Mouse (Mus musculus) lung, postnatal 36 days (tissue): ENCODE data around the gene Krt76.

Source experiments
- DNase-seq: peaks from one replicate; pipeline ENCODE4 v3.0.0; 2022; ENCODE audit warnings: mixed read lengths

Krt76 gene

DNA sequence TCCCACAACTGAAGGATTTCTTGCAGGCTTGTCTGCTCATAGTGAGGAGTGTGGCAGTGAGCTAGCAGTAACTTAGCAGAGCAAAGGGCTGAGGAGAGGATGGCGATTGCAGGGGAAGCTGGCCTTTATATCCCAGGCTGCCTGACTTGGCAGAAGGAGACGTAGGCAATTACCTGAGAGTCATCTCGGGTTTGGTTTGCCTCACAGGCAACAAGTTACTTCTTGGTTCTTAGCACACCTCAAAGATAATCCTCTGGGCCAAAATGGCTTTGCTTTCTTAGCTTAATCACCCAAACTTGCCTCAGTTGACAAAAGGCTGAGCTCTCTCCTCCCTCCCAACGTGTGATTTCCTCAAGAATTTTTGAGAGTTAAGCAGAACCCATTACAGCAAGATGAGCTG, at the start of gene Krt76:
Krt76 (minus strand) TSS at position 101 of the 400 bp plus-strand sequence.
- DNase-seq = no peak

DNA sequence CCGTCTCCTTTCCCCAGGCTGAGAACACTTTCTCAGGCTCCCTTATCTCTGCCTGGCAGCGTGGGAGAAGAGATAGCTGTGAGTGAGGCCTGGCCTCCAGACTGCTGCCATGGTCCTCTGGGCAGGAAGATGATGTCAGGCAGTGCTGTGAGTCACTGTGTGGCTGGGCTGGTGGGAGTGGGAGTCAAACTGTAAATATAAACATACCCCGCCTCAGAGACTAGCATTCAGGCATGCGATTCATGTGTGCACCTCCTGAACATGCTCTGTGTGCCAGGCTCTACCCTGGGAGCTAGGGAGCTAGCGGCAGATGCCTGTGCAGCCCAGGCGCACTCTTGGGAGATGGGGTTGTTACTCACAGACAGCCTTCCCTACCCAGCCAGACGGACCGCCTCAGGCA, 49.2 kb upstream of the Krt76 start:
- DNase-seq = no peak

DNA sequence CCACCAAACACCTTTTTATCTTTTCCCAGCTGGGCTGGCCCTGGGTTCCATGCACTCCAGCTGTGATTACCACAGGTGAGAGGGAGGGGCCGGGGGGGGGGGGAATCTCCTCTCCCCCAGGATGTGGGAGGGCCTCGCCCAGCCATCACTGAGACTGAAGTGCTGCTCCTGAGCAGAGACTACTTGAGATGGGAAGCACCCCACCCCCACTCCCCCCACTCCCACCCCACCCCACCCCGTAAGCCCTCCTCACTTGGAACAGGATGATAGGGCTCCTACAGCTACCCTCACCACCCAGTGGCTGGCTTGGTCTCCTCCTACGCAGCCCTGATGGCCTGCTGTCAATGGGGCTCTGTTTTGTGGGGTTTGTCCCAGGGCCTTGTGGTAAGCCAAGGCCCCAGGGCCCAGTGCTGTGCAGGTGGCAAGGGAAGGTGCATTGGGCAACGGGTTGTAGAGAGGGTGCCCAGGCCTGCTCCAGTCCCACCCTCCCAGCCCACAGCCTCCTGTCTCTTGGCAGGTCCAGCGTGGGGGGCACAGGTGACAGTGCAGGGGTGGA, 47.6 kb upstream of the Krt76 start, which contains the start of gene Krt79:
Krt79 (minus strand) TSS at position 51 of the 556 bp plus-strand sequence.
- no peak for DNase-seq

DNA sequence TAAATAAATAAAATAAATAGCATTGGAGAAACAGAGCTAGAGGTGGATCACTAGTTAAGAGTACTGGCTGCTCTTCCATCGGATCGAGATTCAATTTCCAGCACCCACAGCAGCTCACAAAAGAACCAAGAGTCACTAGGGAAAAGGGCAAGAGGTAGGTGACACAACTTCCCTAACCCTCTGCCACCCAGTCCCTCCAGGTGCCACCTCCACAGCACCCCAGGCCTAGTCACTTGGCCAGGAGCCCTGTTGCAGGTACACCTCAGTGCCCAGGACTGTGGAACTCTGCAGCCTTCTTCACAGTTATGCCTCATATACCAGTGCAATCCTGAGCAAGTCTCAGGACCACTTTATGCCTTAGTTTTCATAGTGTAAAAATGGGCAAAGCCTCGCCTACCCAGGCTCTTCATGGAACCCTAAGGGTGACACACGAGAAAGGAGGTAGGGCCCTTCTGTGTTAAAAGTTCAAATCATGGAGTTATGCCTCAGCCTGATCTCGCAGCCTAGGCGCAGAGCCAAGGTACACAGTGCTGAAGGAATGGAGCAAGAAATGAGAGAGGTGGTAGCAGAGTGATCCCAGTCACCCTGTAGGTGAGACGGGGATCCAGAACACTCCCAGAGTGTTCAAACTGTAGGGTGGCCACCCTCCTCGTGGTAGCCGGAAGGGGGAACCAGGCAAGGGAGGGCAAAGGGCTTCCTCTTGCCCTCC, 46.0 kb upstream of the Krt76 start:
- DNase-seq = peak; percentile 62

DNA sequence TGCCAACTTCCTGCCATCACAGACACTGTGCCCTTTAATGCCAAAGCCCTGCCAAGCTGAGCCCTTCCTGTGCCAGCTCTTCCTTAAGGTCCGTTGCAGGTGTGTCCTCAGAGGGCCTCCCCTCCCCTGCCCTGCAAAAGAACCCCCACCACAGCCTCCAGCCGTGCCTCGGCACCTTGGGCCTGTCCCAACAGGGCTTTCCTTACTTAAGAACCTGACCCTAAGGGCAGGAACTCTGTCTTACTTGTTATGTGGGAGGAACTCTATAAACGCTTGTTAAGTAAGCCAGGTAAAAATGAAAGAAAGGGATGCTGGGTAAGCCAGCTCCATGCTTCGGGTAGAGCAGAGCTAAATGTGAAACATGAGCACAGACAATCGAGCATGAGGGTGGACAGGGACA, 40.3 kb upstream of the Krt76 start:
- no peak for DNase-seq

DNA sequence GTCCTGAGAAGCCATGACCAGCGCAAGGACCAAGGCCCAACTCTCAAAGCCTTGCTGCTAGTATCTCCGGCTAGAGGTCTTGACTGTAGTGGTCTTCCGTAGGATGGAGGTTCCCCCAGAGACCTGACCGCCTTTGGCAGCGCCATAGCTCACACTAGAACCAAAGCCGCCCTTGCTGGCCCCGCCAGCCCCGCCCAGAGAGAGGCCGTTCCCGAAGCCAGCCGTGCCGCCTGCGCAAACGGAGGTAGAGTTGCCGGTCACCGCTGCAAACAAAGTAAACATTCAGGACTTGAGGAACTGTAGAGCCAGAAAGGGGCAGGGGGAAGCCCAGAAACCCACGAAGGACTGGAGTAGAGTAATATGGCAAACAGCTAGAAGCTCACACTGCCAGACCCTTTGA, 36.9 kb upstream of the Krt76 start:
- peak; percentile 62 for DNase-seq

DNA sequence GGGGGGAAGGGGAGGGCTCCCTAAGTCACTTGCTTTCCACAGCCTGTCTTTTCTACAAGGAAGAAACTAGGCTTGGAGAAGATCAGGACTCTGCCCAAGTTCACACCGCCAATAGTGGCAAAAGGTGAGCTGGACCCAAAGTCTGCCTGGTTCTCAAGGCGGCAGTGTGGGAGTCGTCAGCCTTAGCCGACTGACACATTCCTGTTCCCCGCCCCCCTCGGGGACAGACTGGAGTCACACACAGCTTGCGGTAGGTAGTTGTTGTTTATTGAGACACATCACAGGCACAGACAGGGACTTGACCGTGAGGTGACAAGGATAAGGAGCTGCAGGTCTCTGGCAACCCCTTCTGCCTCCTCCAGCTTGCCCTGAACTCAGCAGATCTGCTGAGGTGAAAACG, 36.4 kb upstream of the Krt76 start:
- DNase-seq = peak; percentile 30

DNA sequence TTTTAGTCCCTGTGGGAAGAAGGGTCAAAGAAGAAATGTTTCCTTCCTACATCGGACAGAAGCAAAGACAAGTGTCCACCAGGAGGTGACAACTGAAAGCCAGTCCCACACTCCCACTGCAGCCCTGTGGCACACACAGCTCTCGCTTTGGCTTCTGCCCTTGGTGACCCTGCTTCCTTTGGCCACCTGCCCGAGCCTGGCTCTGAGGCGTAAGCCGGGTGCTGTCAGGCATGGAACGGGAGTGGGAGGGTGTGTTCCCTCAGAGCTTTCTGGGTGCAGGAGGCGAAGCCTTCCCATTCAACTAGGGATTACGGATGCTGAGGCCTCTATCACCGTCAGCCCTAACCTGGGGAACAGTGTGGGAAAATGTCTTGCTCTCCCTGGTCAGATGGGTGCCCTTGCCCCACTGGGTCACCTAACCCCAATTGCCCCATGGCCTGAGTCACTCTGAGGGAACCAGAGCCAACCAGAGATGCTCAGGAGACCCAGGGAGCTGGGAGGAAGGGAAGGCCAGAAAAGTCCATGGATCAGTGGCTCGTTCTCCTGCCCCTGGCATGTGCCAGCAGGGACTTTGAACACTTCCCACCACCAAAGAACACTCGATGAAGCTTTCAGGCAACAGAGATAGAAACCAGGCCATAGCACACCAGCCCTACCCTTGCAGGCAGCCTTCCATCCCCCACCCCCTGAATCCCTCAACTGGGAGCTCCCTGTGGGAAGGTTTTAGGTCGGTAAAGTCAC, 34.8 kb upstream of the Krt76 start:
- DNase-seq = peak; percentile 39

DNA sequence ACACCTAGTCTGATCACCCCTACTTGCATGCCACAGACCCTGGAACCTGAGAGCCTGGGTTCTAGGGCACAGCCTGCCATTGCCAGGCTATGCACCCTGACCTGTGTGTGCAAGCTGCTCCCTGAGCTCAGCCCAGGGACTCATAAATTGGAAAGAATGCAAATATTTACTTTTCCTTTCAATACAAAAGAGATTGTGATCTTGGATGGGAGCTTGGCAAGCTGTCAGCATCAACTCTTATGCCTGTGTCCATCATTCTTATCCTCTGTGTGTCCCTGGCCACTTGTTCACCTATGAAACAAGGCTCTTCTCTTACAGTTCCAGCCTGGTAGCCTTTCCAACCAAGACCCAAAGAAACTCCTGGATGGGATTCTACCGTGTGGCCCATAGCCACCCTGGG, 32.3 kb upstream of the Krt76 start:
- peak; percentile 22 for DNase-seq

DNA sequence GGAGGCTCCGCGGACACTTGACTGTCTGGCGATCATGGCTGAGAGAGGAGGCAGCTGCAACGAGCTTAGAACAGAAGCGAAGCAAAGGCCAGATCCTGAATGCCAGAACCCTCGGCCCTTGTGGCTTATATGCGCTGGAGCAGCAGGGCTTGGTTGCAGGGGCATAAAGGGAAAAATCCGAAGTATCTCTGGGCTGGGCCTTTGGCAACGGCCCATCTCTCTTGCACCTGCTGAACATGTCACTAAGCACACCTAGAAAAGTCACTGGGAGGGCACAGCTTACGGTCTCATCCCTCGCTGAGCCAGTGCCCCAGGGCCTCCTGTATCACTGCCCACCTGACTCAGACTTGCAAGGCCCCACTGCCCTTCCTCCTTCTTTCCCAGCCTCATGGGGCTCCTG, 31.9 kb upstream of the Krt76 start, which contains the start of gene Krt4:
Krt4 (minus strand) TSS at position 101 of the 400 bp plus-strand sequence.
- no peak for DNase-seq

DNA sequence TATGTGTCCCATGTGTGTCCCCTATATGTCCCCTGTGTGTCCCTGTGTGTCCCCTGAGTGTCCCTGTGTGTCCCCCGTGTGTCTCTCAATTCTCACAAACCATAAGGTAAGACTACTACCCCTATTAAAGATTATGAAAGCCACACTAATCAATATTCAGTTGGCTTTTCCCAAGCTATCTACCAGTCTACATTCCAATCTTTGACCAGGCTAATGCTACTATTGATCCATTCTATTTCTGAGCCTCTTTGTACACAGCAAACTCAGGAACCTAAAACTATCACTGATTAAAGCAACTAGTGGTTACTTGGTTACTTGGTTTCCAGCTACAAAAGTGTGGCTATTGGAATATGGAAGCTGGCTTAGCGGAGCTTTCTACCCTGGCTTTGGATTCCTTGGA, 29.6 kb upstream of the Krt76 start:
- no peak for DNase-seq

DNA sequence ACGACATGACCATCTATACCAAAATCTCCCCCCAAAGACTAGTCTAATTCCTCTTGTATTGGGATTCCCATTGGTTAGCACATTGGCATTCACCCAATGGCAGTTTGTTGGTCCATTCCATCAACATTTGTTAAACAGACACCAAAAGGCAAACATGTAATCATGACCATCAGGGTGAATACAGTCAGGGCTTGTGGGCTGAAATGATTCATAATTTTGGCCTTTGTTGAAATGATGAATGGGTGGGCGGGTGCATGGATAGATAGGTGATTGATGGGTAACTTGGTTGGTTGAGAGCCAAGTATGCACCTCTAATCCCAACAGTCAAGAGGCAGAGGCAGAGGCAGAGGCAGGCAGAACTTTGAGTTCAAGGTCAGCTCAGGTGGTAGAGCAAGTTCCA, 23.4 kb upstream of the Krt76 start:
- DNase-seq = no peak

DNA sequence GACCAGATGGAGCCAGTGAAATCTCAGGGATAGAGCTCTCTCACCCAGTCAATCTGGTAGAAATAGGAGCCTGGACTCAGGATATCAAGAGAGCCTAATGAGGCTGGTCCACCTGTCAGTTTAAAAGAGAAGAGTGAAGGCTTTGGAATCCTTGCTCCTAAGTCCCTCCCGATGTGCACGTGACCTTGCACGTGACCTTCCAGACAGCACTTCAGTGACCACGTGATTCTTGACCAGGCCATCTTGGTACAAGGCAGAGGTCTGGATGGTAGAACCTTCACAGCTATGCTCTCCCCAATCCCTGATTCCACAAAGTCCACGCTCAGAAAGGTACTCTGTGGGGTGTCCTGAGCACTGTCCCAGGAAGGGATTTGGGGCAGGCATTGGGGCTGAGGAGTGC, 12.1 kb upstream of the Krt76 start:
- no peak for DNase-seq

DNA sequence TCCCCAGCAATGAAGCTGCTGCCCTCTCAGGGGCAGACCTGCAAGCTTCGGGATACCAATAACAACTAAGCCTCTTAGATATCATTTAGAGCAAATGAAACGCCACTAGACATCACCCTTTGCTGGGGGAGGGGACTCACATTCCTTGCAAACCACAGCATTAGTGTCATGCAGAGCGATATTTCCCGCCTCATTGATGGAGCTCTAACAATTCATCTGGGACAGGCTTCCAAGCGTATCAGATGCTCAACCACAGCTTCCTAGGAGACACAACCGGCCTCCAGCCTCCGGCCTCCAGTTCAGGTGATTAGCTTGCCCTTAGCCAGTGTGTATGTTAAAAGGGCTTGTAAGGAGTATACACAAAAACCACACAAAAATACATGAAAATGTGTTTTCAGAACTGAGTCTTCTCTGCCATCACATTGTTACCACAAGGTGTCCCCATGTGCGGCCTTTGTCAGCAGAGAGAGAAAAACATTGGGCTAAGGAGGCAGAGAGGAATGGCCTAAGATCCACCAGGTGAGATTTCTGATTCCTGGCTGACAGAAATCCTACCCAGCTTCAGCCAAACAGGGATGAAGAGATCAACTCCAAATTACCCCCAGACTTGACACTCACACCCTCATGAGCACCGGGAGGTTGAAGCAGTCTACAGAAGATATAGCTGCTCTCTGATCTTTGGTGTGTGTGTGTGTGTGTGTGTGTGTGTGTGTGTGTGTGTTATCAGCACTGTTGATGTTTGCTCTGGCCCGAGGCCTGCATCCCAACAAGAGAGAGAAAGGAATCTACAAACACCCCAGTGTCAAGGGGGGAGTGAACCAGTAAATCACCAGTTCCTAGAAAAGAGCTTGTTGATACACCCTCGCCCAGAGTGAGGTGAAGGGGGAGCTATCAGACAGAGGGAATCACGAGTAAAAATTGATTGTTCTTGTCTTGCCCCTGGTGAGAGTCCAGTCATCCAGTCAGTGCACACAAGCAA, 9.7 kb upstream of the Krt76 start:
- DNase-seq = peak; percentile 17

DNA sequence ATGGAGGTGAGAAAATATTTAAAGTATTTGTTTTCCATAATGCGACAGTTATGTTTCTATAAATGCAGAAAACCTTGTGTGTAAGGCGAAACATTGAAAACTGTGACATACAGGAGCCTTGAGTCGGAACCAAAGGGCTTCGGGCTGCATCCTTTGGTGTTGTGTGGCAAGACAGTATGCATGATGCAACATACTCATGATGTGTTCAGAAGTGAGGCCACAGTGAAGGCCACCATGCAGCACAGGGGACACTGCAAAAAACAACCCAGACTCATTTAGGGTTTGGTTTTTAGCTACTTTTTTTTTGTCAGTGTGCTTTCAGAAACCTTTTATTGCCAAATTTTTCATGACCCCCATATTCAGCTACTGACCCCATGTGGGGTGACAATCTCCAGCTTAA, 2.5 kb upstream of the Krt76 start:
- DNase-seq = no peak

DNA sequence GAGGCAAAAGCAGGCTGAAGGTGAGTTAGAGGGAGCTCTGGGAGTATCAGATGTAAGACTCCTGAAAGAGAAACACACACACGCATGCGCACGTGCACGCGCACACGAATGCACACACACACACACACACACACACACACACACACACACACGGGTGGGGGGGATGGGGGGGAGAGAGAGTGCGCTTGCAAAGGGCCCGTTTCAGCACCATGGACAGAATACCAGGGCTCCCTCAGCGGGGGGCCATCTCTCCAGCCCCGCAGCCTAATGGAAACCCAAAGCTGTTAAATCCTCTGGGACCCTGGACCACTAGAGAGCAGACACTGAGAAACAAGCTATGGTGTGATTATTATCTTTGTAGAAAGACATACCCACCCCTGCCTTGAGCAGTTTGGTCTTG, 12.9 kb downstream of the Krt76 start:
- DNase-seq = no peak

DNA sequence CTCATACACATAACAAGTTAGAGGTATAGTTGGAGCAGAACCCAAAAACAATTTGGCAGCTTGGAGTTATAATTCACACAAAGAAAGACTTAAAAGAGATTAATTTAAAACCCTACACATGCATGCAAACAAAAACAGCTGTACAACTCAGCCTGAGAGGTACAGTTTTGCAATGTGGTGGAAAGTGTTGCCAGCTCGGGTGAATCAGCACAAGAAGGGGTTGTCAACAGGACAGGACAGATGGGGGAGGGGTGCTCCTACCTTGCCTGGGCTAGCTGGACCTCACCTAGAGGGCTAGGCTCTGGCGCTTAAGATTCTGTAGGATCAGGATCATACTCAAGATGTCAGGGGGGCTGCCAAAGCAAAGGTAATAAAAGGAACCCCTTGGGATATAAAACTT, 14.7 kb downstream of the Krt76 start:
- DNase-seq = no peak

DNA sequence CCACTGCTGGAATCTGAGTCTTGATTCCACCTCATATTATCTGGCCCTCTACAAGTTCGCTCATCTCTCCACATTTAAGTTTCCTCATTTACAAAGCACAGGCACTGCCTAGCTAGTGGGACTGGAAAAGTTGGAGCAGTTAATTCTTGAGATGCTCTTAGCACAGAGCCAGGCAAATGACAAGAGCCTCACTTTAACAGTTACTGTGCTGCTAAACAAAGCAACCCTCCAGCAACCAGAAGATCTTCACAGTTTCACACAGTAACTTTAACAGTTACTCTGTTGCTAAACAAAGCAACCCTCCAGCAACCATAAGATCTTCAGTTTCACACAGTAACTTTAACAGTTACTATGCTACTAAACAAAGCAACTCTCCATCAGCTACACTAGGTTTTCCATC, 18.3 kb downstream of the Krt76 start:
- no peak for DNase-seq

DNA sequence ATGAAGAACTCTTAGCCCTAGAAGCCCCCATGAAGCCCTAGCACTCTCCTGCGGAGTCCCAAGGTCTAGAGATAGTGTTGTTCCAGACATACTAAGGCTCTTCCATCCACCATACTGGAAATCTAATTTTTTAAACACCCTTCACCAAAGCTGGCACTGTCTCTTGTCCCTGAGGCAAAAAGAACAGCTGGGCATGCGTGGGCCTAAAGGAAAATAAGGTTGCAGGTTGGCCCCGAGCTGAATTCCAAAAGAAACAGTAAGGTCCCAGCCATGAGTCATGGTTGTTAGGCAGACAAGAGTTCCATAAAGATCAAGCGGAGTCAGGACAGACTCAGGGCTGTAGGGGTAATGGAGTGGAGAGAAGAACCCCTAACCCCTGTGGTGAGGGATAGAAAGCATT, 19.5 kb downstream of the Krt76 start:
- DNase-seq = no peak

DNA sequence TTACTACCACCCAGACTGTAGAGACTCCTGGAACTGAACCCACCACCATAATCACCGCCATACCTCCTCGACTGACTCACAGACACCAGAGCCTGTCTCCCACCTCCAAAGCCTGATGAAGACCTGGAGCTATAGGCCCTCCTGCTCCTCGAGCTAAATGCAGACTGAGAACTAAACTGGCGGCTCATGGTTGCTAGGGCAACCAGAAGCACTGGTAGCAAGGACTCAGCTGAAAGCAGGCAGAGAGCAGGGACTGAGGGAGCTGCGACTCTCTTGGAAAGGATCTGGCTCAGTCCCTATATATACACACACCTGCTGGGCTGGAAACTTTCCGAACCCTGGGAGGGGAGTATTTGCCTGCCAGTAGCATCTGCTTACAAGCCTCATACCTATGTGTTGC, 23.3 kb downstream of the Krt76 start, which contains the start of gene Krt77:
Krt77 (minus strand) TSS at position 275 of the 400 bp plus-strand sequence.
- no peak for DNase-seq

DNA sequence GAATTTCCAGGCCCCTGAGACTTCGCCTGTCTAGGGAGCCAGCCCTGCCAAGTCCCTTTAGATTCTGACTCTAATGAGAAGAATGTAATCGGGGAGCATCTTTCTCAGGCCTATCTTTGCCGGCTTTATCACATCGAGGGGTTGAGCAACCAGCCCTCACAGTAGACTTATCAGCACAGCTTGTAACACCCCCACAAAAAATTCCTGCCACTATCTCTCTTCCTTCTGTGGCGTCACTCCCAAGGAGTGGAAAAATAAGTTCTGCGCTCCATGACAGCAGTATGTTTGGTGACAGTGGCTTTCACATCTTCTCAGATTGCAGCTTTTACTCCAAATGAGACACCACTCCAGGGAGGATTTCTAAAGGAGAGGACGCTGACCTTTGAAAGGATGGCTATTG, 26.0 kb downstream of the Krt76 start:
- DNase-seq = no peak

DNA sequence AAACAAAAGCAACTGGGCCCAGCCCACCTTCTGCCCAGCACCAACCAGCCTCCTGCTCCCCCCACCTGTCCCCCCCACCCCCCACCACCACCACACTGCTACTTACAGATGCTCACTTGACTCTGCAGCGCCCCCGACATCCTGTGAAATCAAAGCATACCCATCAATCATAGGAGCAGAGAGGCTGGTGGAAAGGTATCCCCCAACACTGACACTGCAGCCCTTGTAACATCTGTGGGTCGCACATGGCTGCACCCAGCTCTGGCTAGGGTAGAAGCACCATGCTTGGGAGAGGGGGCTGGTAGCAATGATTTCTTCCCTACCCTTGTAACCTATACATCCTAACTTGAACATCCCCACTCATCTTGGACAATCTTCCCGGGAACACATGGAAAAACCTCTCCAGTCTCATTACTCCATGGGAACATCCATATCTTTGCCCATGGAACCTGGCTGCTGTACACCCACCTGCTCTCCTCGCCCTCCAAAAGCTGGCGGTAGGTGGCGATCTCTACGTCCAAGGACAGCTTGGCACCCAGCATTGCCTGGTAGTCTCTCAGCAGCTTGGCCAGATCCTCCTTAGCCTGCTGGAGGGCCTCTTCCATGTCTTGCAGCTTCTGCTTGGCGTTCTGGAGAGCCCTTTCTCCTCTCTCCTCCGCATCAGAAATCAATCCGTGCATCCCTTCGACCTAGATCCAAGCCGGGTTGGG, 32.1 kb downstream of the Krt76 start:
- no peak for DNase-seq
